Mouse (Mus musculus) hindbrain, embryonic 11.5 days (tissue): ENCODE measurements around the gene Lyzl6. TPM values are rescaled to one million over a fixed set of nuclear protein-coding genes. Genes with fewer than 3 reads are reported as not detected.
"Not testable (repeated sequence)": the region's sequence is repeated elsewhere in the genome, so short reads cannot be mapped to it uniquely, and the experiment has no call there.

Experiments
- ATAC-seq: fragments of 200-750 bp; cut with Nextera tagmentation; 2 replicates; pipeline ENCODE4 v1.8.0; 2017; ENCODE audit warnings: mild to moderate bottlenecking, moderate TSS enrichment, moderate library complexity; ENCODE audit not compliant: low FRiP score
- DNase-seq: peaks from one replicate; pipeline ENCODE4 v3.0.0-alpha.2; 2015; ENCODE audit warnings: low spot score
- H3K27ac ChIP-seq: fragments of 300-500 bp; sonication (generic); 2 replicates; pipeline ENCODE4 v1.5.1; 2014; ENCODE audit warnings: mild to moderate bottlenecking, low read depth, low read length
- H3K27me3 ChIP-seq: fragments of 300-500 bp; sonication (generic); 2 replicates; pipeline ENCODE4 v1.6.1; 2014; ENCODE audit warnings: mild to moderate bottlenecking, low read length, moderate library complexity, mixed read lengths; ENCODE audit not compliant: control insufficient read depth, insufficient read depth
- H3K36me3 ChIP-seq: fragments of 300-500 bp; sonication (generic); 2 replicates; pipeline ENCODE4 v1.6.1; 2014; ENCODE audit warnings: mild to moderate bottlenecking, low read length, moderate library complexity, mixed read lengths; ENCODE audit not compliant: control insufficient read depth, insufficient read depth
- H3K4me1 ChIP-seq: fragments of 300-500 bp; sonication (generic); replicated peaks from 2 replicates; pipeline ENCODE4 v1.6.1; 2014; ENCODE audit warnings: low read length, mixed read lengths; ENCODE audit not compliant: control insufficient read depth, insufficient read depth
- H3K4me2 ChIP-seq: fragments of 300-500 bp; sonication (generic); replicated peaks from 2 replicates; pipeline ENCODE4 v1.6.1; 2014; ENCODE audit warnings: mild to moderate bottlenecking, low read depth, low read length
- H3K4me3 ChIP-seq: fragments of 300-500 bp; sonication (generic); 2 replicates; pipeline ENCODE4 v1.5.1; 2014; ENCODE audit warnings: low read depth, low read length
- H3K9ac ChIP-seq: fragments of 300-500 bp; sonication (generic); 2 replicates; pipeline ENCODE4 v1.6.1; 2014; ENCODE audit warnings: low read depth, low read length
- H3K9me3 ChIP-seq: fragments of 300-500 bp; sonication (generic); 2 replicates; pipeline ENCODE4 v1.6.1; 2016; ENCODE audit warnings: low read length; ENCODE audit not compliant: control insufficient read depth
- WGBS: fragments of 180-500 bp; shearing (Covaris S2); extraction: QIAGEN DNeasy Blood & Tissue Kit; methylation state at CpG from one replicate; pipeline ENCODE4 v1.1.7; 2014; 5-methylcytosine and 5-hydroxymethylcytosine counted together
- polyA plus RNA-seq: library from polyadenylated mRNA; unstranded; fragments of >200 nt; fragmentation: Nextera tagmentation; extraction: Ambion mirVana; gene quantifications from 2 replicates; pipeline ENCODE4 v1.2.1, GENCODE M21; 2014

Lyzl6 gene
- not detected in 2 replicates for polyA plus RNA-seq

GRCm38 (mm10) chr11:103638790-103639189 is at the start of gene Lyzl6:
Gene Lyzl6 (minus strand): TSS chr11:103638890.
- H3K27me3 ChIP-seq: 0 out of 2 replicates have a peak, but pooled peaks cover 2% of the 10 kb centered on the region
- no peak within 1 kb of the TSS for H3K27ac ChIP-seq
- no peaks in the 10 kb centered on the region for H3K36me3 ChIP-seq
- H3K4me1 ChIP-seq: no peaks in the 10 kb centered on the region
- WGBS: 76% methylated on average over 3 of the region's 3 CpGs
- no peak for ATAC-seq
- peak within 1 kb of the TSS; percentile 24; the same call in 1 of the 2 replicates for H3K4me2 ChIP-seq
- DNase-seq: no peak
- H3K9me3 ChIP-seq: no peaks in the 10 kb centered on the region
- no peak within 1 kb of the TSS for H3K4me3 ChIP-seq
- no peak within 1 kb of the TSS for H3K9ac ChIP-seq

- Histone ChIP-seq H3K9me3 (no peaks in the 10 kb centered on the region), H3K27me3 (no peaks in the 10 kb centered on the region), H3K4me2 (no peak overlapping the region), H3K9ac (no peak overlapping the region), H3K4me3 (no peak overlapping the region), H3K36me3 (peaks cover 2% of the 10 kb centered on the region), H3K27ac (no peak overlapping the region), H3K4me1 (no peaks in the 10 kb centered on the region)
- no peak for DNase-seq
- WGBS: 94% methylated on average over 6 of the region's 6 CpGs
- ATAC-seq: no peak
Observed at GRCm38 (mm10) chr11:103686706-103687105, 48.0 kb upstream of the Lyzl6 start.

DNA sequence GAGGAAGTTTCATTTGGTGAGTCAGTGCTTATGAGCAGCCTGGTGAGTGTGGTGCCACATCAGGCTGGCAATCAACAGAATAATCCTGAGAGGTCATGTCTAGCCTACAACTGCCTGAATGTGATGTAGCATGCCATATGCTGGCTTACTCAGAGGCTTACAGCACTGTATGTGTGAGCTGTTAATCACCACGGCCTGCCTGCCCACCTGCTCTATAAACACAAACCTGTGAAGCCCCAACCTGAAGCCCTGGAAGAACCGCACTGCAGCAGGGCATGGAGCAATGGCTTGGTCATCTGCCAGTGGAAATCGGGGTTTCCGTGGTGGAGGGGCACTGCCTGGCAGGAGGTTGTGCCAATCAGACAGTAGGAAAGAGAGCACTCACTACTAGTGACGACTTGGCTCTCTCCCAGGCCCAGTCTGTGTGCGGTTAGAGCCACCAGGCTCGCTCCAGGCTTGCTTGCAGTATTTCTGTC is 46.6 kb upstream of the Lyzl6 start:
- Histone ChIP-seq H3K36me3 (peaks cover 3% of the 10 kb centered on the region), H3K4me1 (no peaks in the 10 kb centered on the region)
- no peak for DNase-seq

DNA sequence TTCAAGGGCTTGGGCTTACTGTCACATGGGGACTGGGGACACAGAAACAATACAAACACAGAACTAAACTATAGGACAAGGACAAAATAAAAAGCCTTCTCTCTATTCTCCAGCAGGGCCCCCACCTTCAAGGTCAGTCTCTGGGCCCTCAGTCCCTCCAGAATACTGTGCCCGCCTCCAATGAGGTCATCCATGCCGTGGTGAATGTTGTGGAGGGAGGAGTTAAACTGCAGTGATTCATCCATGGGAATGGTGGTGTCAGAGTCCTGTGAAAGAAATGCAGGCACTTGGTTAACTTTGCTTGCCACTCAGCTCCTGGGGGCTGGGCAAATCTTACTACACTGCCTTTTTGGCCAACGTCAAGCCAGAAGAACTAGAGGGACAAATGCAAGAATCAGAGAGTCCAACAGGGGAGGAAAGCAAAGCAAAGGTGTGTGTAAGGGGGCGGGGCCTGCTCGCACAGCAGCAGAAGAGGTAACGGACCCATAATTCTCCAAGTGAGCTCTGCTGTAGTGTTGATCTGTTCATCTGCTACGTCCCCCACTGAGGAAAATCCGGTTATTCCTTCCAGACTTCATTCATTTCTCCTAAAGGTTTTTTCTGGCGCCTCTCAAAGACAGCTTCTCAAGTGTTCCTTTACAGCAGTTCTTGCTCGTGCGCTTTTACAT is 45.1 kb upstream of the Lyzl6 start:
- Histone ChIP-seq H3K27me3 (no peaks in the 10 kb centered on the region), H3K4me2 (no peak overlapping the region), H3K4me1 (no peaks in the 10 kb centered on the region), H3K27ac (no peak overlapping the region), H3K36me3 (peaks cover 4% of the 10 kb centered on the region), H3K9ac (no peak overlapping the region), H3K4me3 (no peak overlapping the region), H3K9me3 (no peaks in the 10 kb centered on the region)
- ATAC-seq (no peak), DNase-seq (no peak)
- 92% methylated on average over 11 of the region's 11 CpGs for WGBS

More for the DNA sequence above, 46.6 kb upstream of the Lyzl6 start:
- H3K27ac ChIP-seq: no peak overlapping the region
- H3K4me3 ChIP-seq: no peak overlapping the region
- no peaks in the 10 kb centered on the region for H3K27me3 ChIP-seq
- H3K9me3 ChIP-seq: no peaks in the 10 kb centered on the region
- no peak overlapping the region for H3K9ac ChIP-seq
- ATAC-seq: no peak
- WGBS: 92% methylated on average over 7 of the region's 7 CpGs
- no peak overlapping the region for H3K4me2 ChIP-seq

DNA sequence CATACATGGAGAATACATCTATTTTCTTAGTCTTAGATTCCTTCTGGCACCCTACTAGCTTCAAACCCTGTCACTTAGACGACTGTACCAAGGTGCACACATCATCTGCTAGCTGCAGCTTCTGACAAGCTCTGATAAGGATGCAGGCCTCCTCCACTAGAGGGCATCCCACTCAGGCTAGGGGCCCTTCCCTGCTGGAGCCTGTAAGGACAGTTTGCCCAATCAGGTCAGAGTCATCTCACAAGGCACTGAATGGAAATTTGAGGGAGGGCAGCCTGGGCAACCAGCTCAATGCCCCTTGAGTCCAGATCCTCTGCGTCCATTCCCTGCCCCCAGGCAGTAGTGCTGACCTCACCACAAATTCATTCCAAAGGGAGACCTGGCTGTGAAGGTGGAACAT is 38.4 kb upstream of the Lyzl6 start:
- not testable (repeated sequence) for H3K9me3 ChIP-seq, H3K27ac ChIP-seq, H3K4me2 ChIP-seq, H3K36me3 ChIP-seq, H3K9ac ChIP-seq, ATAC-seq, H3K4me1 ChIP-seq, H3K4me3 ChIP-seq, H3K27me3 ChIP-seq
- peak; percentile 64 for DNase-seq
- 54% methylated on average over 2 of the region's 2 CpGs for WGBS

GRCm38 (mm10) chr11:103675556-103675955 is 36.9 kb upstream of the Lyzl6 start:
- DNase-seq (peak; percentile 68), ATAC-seq (no peak)
- no peak overlapping the region for H3K27ac ChIP-seq
- no peaks in the 10 kb centered on the region for H3K9me3 ChIP-seq
- no peak overlapping the region for H3K4me3 ChIP-seq
- no peaks in the 10 kb centered on the region for H3K27me3 ChIP-seq
- peaks cover 2% of the 10 kb centered on the region; the same call in 1 of the 2 replicates for H3K36me3 ChIP-seq
- H3K4me1 ChIP-seq: no peaks in the 10 kb centered on the region
- H3K9ac ChIP-seq: no peak overlapping the region
- no peak overlapping the region for H3K4me2 ChIP-seq
- WGBS: 43% methylated on average over 3 of the region's 3 CpGs

GRCm38 (mm10) chr11:103666907-103667426 is 28.3 kb upstream of the Lyzl6 start:
- H3K4me2 ChIP-seq: no peak overlapping the region
- WGBS: 64% methylated on average over 13 of the region's 13 CpGs
- no peak overlapping the region for H3K4me3 ChIP-seq
- ATAC-seq (no peak), DNase-seq (no peak)
- H3K9ac ChIP-seq: no peak overlapping the region
- no peaks in the 10 kb centered on the region for H3K27me3 ChIP-seq
- no peaks in the 10 kb centered on the region for H3K9me3 ChIP-seq
- H3K4me1 ChIP-seq: peaks cover 2% of the 10 kb centered on the region; the same call in 1 of the 2 replicates
- H3K36me3 ChIP-seq: no peaks in the 10 kb centered on the region
- H3K27ac ChIP-seq: no peak overlapping the region

DNA sequence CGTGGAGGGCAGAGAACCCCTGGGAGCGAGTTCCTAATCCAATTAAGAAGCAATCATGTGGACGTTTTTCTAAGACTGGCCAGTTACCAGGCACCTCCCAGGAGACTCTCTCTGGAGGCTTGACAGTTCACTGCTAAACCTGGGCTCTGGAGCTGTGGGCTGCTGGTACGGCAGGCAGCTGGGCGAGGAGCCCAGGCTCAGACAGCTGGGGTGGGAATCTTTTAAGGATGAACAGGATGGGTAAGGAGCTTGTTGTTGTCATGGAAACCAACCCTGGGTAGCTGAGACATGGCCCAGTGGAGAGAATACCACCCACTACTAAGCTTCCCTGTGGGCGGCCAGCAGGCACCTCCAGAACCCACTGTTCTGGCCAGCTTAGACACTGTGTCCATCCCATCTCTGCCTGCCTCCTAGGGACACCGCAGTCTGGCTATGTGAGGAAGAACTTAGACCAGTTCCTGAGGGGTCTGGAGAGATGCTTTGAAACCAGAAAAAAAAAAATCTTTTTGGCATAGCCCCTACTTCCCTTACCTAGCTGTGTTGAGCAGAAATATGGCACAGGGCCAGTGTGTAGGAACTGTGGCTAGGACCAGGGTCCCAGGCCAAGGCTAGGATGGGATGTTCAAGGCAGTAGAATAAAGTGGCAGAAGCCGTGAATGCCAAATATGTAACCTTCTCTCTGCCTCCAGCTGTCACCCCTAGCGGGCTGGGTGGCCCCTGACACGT is 27.7 kb upstream of the Lyzl6 start:
- WGBS: 30% methylated on average over 10 of the region's 10 CpGs
- peaks cover 2% of the 10 kb centered on the region; the same call in 1 of the 2 replicates for H3K4me1 ChIP-seq
- no peaks in the 10 kb centered on the region for H3K9me3 ChIP-seq
- ATAC-seq (no peak), DNase-seq (peak; percentile 29)
- H3K4me2 ChIP-seq: no peak overlapping the region
- no peaks in the 10 kb centered on the region for H3K27me3 ChIP-seq
- H3K36me3 ChIP-seq: no peaks in the 10 kb centered on the region
- no peak overlapping the region for H3K4me3 ChIP-seq
- no peak overlapping the region for H3K27ac ChIP-seq
- no peak overlapping the region for H3K9ac ChIP-seq
